Mouse (Mus musculus): ENCODE data around the gene Taf5l.
"Not testable (repeated sequence)": the region's sequence is repeated elsewhere in the genome, so short reads cannot be mapped to it uniquely, and the experiment has no call there.

Gene Taf5l

GRCm38 (mm10) chr8:124014299-124014698, 6.9 kb downstream of the Taf5l start:
- not testable (repeated sequence) for DNase-seq (ENCODE audit: low read depth, low spot score)

- no peak for DNase-seq (ENCODE audit: low read depth, low spot score)
Measured at GRCm38 (mm10) chr8:124011989-124012586, 9.1 kb downstream of the Taf5l start.

GRCm38 (mm10) chr8:124011580-124011979, 9.6 kb downstream of the Taf5l start:
- DNase-seq (ENCODE audit: low read depth, low spot score) = no peak

GRCm38 (mm10) chr8:124007829-124008228, 13.4 kb downstream of the Taf5l start:
- no peak for DNase-seq (ENCODE audit: low read depth, low spot score)

- no peak for DNase-seq (ENCODE audit: low read depth, low spot score)
Measured at GRCm38 (mm10) chr8:124002546-124003108, 18.6 kb downstream of the Taf5l start.

- DNase-seq (ENCODE audit: low read depth, low spot score) = peak; percentile 61
Measured at GRCm38 (mm10) chr8:123999568-123999967, 21.6 kb downstream of the Taf5l start.

GRCm38 (mm10) chr8:123993997-123994396, 27.2 kb downstream of the Taf5l start:
- no peak for DNase-seq (ENCODE audit: low read depth, low spot score)

GRCm38 (mm10) chr8:123993597-123993996, 27.6 kb downstream of the Taf5l start:
- no peak for DNase-seq (ENCODE audit: low read depth, low spot score)

GRCm38 (mm10) chr8:123992587-123992986, 28.6 kb downstream of the Taf5l start:
- DNase-seq (ENCODE audit: low read depth, low spot score) = peak; percentile 20

- DNase-seq (ENCODE audit: low read depth, low spot score) = no peak
Measured at GRCm38 (mm10) chr8:123990277-123991049, 30.7 kb downstream of the Taf5l start.

- no peak for DNase-seq (ENCODE audit: low read depth, low spot score)
Measured at GRCm38 (mm10) chr8:123989128-123989527, 32.1 kb downstream of the Taf5l start.

GRCm38 (mm10) chr8:123988605-123989038, 32.6 kb downstream of the Taf5l start:
- no peak for DNase-seq (ENCODE audit: low read depth, low spot score)

- peak; percentile 86 for DNase-seq (ENCODE audit: low read depth, low spot score)
Measured at GRCm38 (mm10) chr8:123982826-123983400, 38.3 kb downstream of the Taf5l start, which contains the start of gene Abcb10. Gene Abcb10, minus strand, starts transcription at chr8:123983122.

- peak; percentile 37 for DNase-seq (ENCODE audit: low read depth, low spot score)
Measured at GRCm38 (mm10) chr8:123982291-123982793, 38.9 kb downstream of the Taf5l start.

GRCm38 (mm10) chr8:123981674-123982073, 39.5 kb downstream of the Taf5l start:
- DNase-seq (ENCODE audit: low read depth, low spot score) = no peak

- no peak for DNase-seq (ENCODE audit: low read depth, low spot score)
Measured at GRCm38 (mm10) chr8:123980239-123980638, 41.0 kb downstream of the Taf5l start.

GRCm38 (mm10) chr8:123978926-123979325, 42.3 kb downstream of the Taf5l start:
- no peak for DNase-seq (ENCODE audit: low read depth, low spot score)

- DNase-seq (ENCODE audit: low read depth, low spot score) = peak; percentile 30
Measured at GRCm38 (mm10) chr8:123978166-123978838, 42.9 kb downstream of the Taf5l start.

- no peak for DNase-seq (ENCODE audit: low read depth, low spot score)
Measured at GRCm38 (mm10) chr8:123977499-123977898, 43.7 kb downstream of the Taf5l start.

GRCm38 (mm10) chr8:123973495-123973894, 47.7 kb downstream of the Taf5l start:
- no peak for DNase-seq (ENCODE audit: low read depth, low spot score)

GRCm38 (mm10) chr8:123966896-123967295, 54.3 kb downstream of the Taf5l start:
- DNase-seq (ENCODE audit: low read depth, low spot score) = no peak

- DNase-seq (ENCODE audit: low read depth, low spot score) = no peak
Measured at GRCm38 (mm10) chr8:123961371-123961770, 59.8 kb downstream of the Taf5l start.
